Mouse (Mus musculus): ENCODE data around the gene Etl4.

Gene Etl4

GRCm38 (mm10) chr2:19909171-19909899 lies at the start of gene Etl4:
Gene Etl4, plus strand, starts transcription at chr2:19909780.
- in situ Hi-C loops (cut with MboI; ENCODE audit: unreplicated experiment in 2 of 2): no loop called here

- in situ Hi-C loops (cut with MboI; ENCODE audit: unreplicated experiment in 2 of 2): no loop called here
Observed at GRCm38 (mm10) chr2:19869167-19869566, 40.4 kb upstream of the Etl4 start.

GRCm38 (mm10) chr2:19871881-19872280 lies 37.7 kb upstream of the Etl4 start:
- in situ Hi-C loops (cut with MboI; ENCODE audit: unreplicated experiment in 2 of 2): no loop called here

- in situ Hi-C loops (cut with MboI; ENCODE audit: unreplicated experiment in 2 of 2): no loop called here
Observed at GRCm38 (mm10) chr2:19890875-19891274, 18.7 kb upstream of the Etl4 start.

GRCm38 (mm10) chr2:19909900-19910780 lies 560 bp downstream of the Etl4 start:
- in situ Hi-C loops (cut with MboI; ENCODE audit: unreplicated experiment in 2 of 2): loop anchor here (10.0 kb wide), 1 partner anchor 375 kb away; no protein-coding TSS in a partner anchor

- in situ Hi-C loops (cut with MboI; ENCODE audit: unreplicated experiment in 2 of 2): loop anchor here (10.0 kb wide), 1 partner anchor 376 kb away; no protein-coding TSS in a partner anchor
Observed at GRCm38 (mm10) chr2:19910781-19911175, 1.2 kb downstream of the Etl4 start.

GRCm38 (mm10) chr2:19919190-19919589 lies 9.6 kb downstream of the Etl4 start:
- in situ Hi-C loops (cut with MboI; ENCODE audit: unreplicated experiment in 2 of 2): loop anchor here (5.0 to 10.0 kb wide), 3 partner anchors 202 to 502 kb away; no protein-coding TSS in a partner anchor

GRCm38 (mm10) chr2:19930009-19930408 lies 20.4 kb downstream of the Etl4 start:
- in situ Hi-C loops (cut with MboI; ENCODE audit: unreplicated experiment in 2 of 2): no loop called here

GRCm38 (mm10) chr2:19933836-19934235 lies 24.3 kb downstream of the Etl4 start:
- in situ Hi-C loops (cut with MboI; ENCODE audit: unreplicated experiment in 2 of 2): no loop called here

GRCm38 (mm10) chr2:19945205-19945604 lies 35.6 kb downstream of the Etl4 start:
- in situ Hi-C loops (cut with MboI; ENCODE audit: unreplicated experiment in 2 of 2): no loop called here

- in situ Hi-C loops (cut with MboI; ENCODE audit: unreplicated experiment in 2 of 2): no loop called here
Observed at GRCm38 (mm10) chr2:19953028-19953427, 43.4 kb downstream of the Etl4 start.

- in situ Hi-C loops (cut with MboI; ENCODE audit: unreplicated experiment in 2 of 2): no loop called here
Observed at GRCm38 (mm10) chr2:19966445-19966844, 56.9 kb downstream of the Etl4 start.

GRCm38 (mm10) chr2:20037671-20038070 lies 128.1 kb downstream of the Etl4 start:
- in situ Hi-C loops (cut with MboI; ENCODE audit: unreplicated experiment in 2 of 2): no loop called here

- in situ Hi-C loops (cut with MboI; ENCODE audit: unreplicated experiment in 2 of 2): no loop called here
Observed at GRCm38 (mm10) chr2:20072377-20072776, 162.8 kb downstream of the Etl4 start.

- in situ Hi-C loops (cut with MboI; ENCODE audit: unreplicated experiment in 2 of 2): no loop called here
Observed at GRCm38 (mm10) chr2:20076118-20076796, 166.7 kb downstream of the Etl4 start.

GRCm38 (mm10) chr2:20084781-20085180 lies 175.2 kb downstream of the Etl4 start:
- in situ Hi-C loops (cut with MboI; ENCODE audit: unreplicated experiment in 2 of 2): no loop called here

- in situ Hi-C loops (cut with MboI; ENCODE audit: unreplicated experiment in 2 of 2): no loop called here
Observed at GRCm38 (mm10) chr2:20105456-20105855, 195.9 kb downstream of the Etl4 start.

- in situ Hi-C loops (cut with MboI; ENCODE audit: unreplicated experiment in 2 of 2): no loop called here
Observed at GRCm38 (mm10) chr2:20111703-20112102, 202.1 kb downstream of the Etl4 start.

- in situ Hi-C loops (cut with MboI; ENCODE audit: unreplicated experiment in 2 of 2): no loop called here
Observed at GRCm38 (mm10) chr2:20125914-20126313, 216.3 kb downstream of the Etl4 start.

- in situ Hi-C loops (cut with MboI; ENCODE audit: unreplicated experiment in 2 of 2): no loop called here
Observed at GRCm38 (mm10) chr2:20131792-20132191, 222.2 kb downstream of the Etl4 start.

- in situ Hi-C loops (cut with MboI; ENCODE audit: unreplicated experiment in 2 of 2): no loop called here
Observed at GRCm38 (mm10) chr2:20138426-20138825, 228.8 kb downstream of the Etl4 start.
